Mouse (Mus musculus) MEL (cell line): ENCODE data around the gene Dusp5.

Experiments used
- CTCF ChIP-seq, 3 experiments: IDR thresholded peaks in 2 of 3; conservative IDR thresholded peaks in 1 of 3; 2 replicates each; pipeline ENCODE4 v1.5.1; 2011 to 2012; ENCODE audit warnings: low read length in 3 of 3, low read depth in 2 of 3, mild to moderate bottlenecking in 2 of 3, improper control_type of control experiment in 1 of 3, inconsistent platforms in 1 of 3, mixed read lengths in 1 of 3, moderate library complexity in 1 of 3; ENCODE audit not compliant: control insufficient read depth in 1 of 3, insufficient read depth in 1 of 3, poor library complexity in 1 of 3, severe bottlenecking in 1 of 3
- E2F4 ChIP-seq: IDR thresholded peaks from 2 replicates; pipeline ENCODE4 v1.6.1; 2011; ENCODE audit warnings: low read depth, low read length, improper control_type of control experiment, borderline replicate concordance
- ZMIZ1 ChIP-seq: IDR thresholded peaks from 2 replicates; pipeline ENCODE4 v1.6.1; 2012; ENCODE audit warnings: low read depth, mild to moderate bottlenecking, inconsistent platforms, low read length, improper control_type of control experiment, moderate library complexity

GRCm38 (mm10) chr19:53497910-53498309 lies 31.0 kb upstream of the Dusp5 start:
- TF ChIP-seq ZMIZ1 (no peak), E2F4 (no peak), CTCF (IDR thresholded peaks at IDR 0.05 in 2 of 3, conservative IDR thresholded peaks at IDR 0.05 in 1 of 3; ENCODE audit: control insufficient read depth in 1 of 3, insufficient read depth in 1 of 3, low read depth in 2 of 3, low read length in 3 of 3, poor library complexity in 1 of 3, severe bottlenecking in 1 of 3) (no peak)
